Mouse (Mus musculus) G1E-ER4 (cell line): ENCODE results near the gene Iqgap2. TPM values are rescaled to one million over a fixed set of nuclear protein-coding genes. Genes with fewer than 3 reads are reported as not detected.

Experiments
- GATA1 ChIP-seq: IDR thresholded peaks from one replicate; pipeline ENCODE4 v1.8.0; 2012; ENCODE audit warnings: low read length, inconsistent platforms
- polyA plus RNA-seq: library from polyadenylated mRNA; stranded (reverse); fragments of >175 nt; gene quantifications from 2 replicates; pipeline ENCODE4 v1.2.3, GENCODE M21; 2012

Gene Iqgap2
- polyA plus RNA-seq, 1 experiment = 4.4 TPM

GRCm38 (mm10) chr13:95647248-95647647, 244.5 kb downstream of the Iqgap2 start:
- TF ChIP-seq GATA1 = no peak

- TF ChIP-seq GATA1 = no peak
Measured at GRCm38 (mm10) chr13:95646687-95647111, 245.0 kb downstream of the Iqgap2 start.

- TF ChIP-seq GATA1 = no peak
Measured at GRCm38 (mm10) chr13:95643740-95644139, 248.0 kb downstream of the Iqgap2 start.

- no peak for TF ChIP-seq GATA1
Measured at GRCm38 (mm10) chr13:95641061-95641986, 250.4 kb downstream of the Iqgap2 start.

GRCm38 (mm10) chr13:95640408-95640807, 251.3 kb downstream of the Iqgap2 start:
- no peak for TF ChIP-seq GATA1

GRCm38 (mm10) chr13:95639336-95640116, 252.2 kb downstream of the Iqgap2 start:
- no peak for TF ChIP-seq GATA1

- TF ChIP-seq GATA1 = no peak
Measured at GRCm38 (mm10) chr13:95638894-95639293, 252.8 kb downstream of the Iqgap2 start.

GRCm38 (mm10) chr13:95637737-95638136, 254.0 kb downstream of the Iqgap2 start:
- no peak for TF ChIP-seq GATA1

- TF ChIP-seq GATA1 = no peak
Measured at GRCm38 (mm10) chr13:95635301-95635700, 256.4 kb downstream of the Iqgap2 start.

- TF ChIP-seq GATA1 = no peak
Measured at GRCm38 (mm10) chr13:95634451-95634850, 257.3 kb downstream of the Iqgap2 start.

- no peak for TF ChIP-seq GATA1
Measured at GRCm38 (mm10) chr13:95633384-95633783, 258.3 kb downstream of the Iqgap2 start.

- no peak for TF ChIP-seq GATA1
Measured at GRCm38 (mm10) chr13:95632144-95632543, 259.6 kb downstream of the Iqgap2 start.

- no peak for TF ChIP-seq GATA1
Measured at GRCm38 (mm10) chr13:95630747-95631146, 261.0 kb downstream of the Iqgap2 start.

- TF ChIP-seq GATA1 = no peak
Measured at GRCm38 (mm10) chr13:95629751-95630150, 262.0 kb downstream of the Iqgap2 start.

- TF ChIP-seq GATA1 = no peak
Measured at GRCm38 (mm10) chr13:95626696-95627095, 265.0 kb downstream of the Iqgap2 start.

- no peak for TF ChIP-seq GATA1
Measured at GRCm38 (mm10) chr13:95623042-95623441, 268.7 kb downstream of the Iqgap2 start.
